Mouse (Mus musculus) cerebellum, postnatal 10 days (tissue): ENCODE measurements around the gene Chordc1.
A peak's percentile ranks its signal among the peaks of the same experiment; 100 is the strongest.
"Not testable (repeated sequence)": the region's sequence is repeated elsewhere in the genome, so short reads cannot be mapped to it uniquely, and the experiment has no call there.

Experiments used
- DNase-seq, 2 experiments: peaks; one replicate each; pipeline ENCODE4 v3.0.0; 2021; ENCODE audit warnings: mixed read lengths in 2 of 2

The Chordc1 gene

GRCm38 (mm10) chr9:18291571-18292429 lies at the start of gene Chordc1:
Gene Chordc1, plus strand, starts transcription at chr9:18292125.
- DNase-seq, result peak; percentile 99

GRCm38 (mm10) chr9:18275901-18276300 lies 16.0 kb upstream of the Chordc1 start:
- no peak for DNase-seq

- no peak for DNase-seq
Measured at GRCm38 (mm10) chr9:18276844-18277243, 15.1 kb upstream of the Chordc1 start.

- DNase-seq, result peak in 1 of 2 experiments; percentile 54
Measured at GRCm38 (mm10) chr9:18277497-18277896, 14.4 kb upstream of the Chordc1 start.

GRCm38 (mm10) chr9:18278693-18279092 lies 13.2 kb upstream of the Chordc1 start:
- not testable (repeated sequence) for DNase-seq

- no peak for DNase-seq
Measured at GRCm38 (mm10) chr9:18292443-18292922, 558 bp downstream of the Chordc1 start.

- DNase-seq, result no peak
Measured at GRCm38 (mm10) chr9:18293026-18293781, 1.3 kb downstream of the Chordc1 start.

- DNase-seq, result no peak
Measured at GRCm38 (mm10) chr9:18298301-18298700, 6.4 kb downstream of the Chordc1 start.

GRCm38 (mm10) chr9:18319990-18320389 lies 28.1 kb downstream of the Chordc1 start:
- DNase-seq, result no peak
